Mouse (Mus musculus): Measurements from ENCODE around the gene Kcnb1. TPM values are rescaled to one million over a fixed set of nuclear protein-coding genes. Genes with fewer than 3 reads are reported as not detected.

Kcnb1 gene
- total RNA-seq (2014; fragmentation: Nextera tagmentation) (0.35 and 1.4 TPM in 2 replicates), total RNA-seq (2017) (0.04 TPM in 1 of 2 replicates, not detected in the other)

GRCm38 (mm10) chr2:167190076-167190399 is at the start of gene Kcnb1:
Kcnb1 (minus strand) TSS chr2:167190155.
- ATAC-seq (replicated peaks; ENCODE audit: low FRiP score, low TSS enrichment, poor library complexity, severe bottlenecking), result no peak

GRCm38 (mm10) chr2:167239262-167239661 is 49.3 kb upstream of the Kcnb1 start:
- no peak for ATAC-seq (replicated peaks; ENCODE audit: low FRiP score, low TSS enrichment, poor library complexity, severe bottlenecking)

GRCm38 (mm10) chr2:167237224-167237623 is 47.3 kb upstream of the Kcnb1 start:
- no peak for ATAC-seq (replicated peaks; ENCODE audit: low FRiP score, low TSS enrichment, poor library complexity, severe bottlenecking)

- ATAC-seq (replicated peaks; ENCODE audit: low FRiP score, low TSS enrichment, poor library complexity, severe bottlenecking), result no peak
Observed at GRCm38 (mm10) chr2:167236174-167236573, 46.2 kb upstream of the Kcnb1 start.

GRCm38 (mm10) chr2:167235338-167236018 is 45.5 kb upstream of the Kcnb1 start:
- no peak for ATAC-seq (replicated peaks; ENCODE audit: low FRiP score, low TSS enrichment, poor library complexity, severe bottlenecking)

- ATAC-seq (replicated peaks; ENCODE audit: low FRiP score, low TSS enrichment, poor library complexity, severe bottlenecking), result no peak
Observed at GRCm38 (mm10) chr2:167233771-167234170, 43.8 kb upstream of the Kcnb1 start.

GRCm38 (mm10) chr2:167233009-167233335 is 43.0 kb upstream of the Kcnb1 start:
- ATAC-seq (replicated peaks; ENCODE audit: low FRiP score, low TSS enrichment, poor library complexity, severe bottlenecking), result no peak

- ATAC-seq (replicated peaks; ENCODE audit: low FRiP score, low TSS enrichment, poor library complexity, severe bottlenecking), result no peak
Observed at GRCm38 (mm10) chr2:167232132-167233008, 42.4 kb upstream of the Kcnb1 start.

- 0 out of 2 replicates have a peak, but pooled peaks have one; percentile 32 for ATAC-seq (replicated peaks; ENCODE audit: low FRiP score, low TSS enrichment, poor library complexity, severe bottlenecking)
Observed at GRCm38 (mm10) chr2:167230554-167230953, 40.6 kb upstream of the Kcnb1 start.

GRCm38 (mm10) chr2:167224937-167225336 is 35.0 kb upstream of the Kcnb1 start:
- no peak for ATAC-seq (replicated peaks; ENCODE audit: low FRiP score, low TSS enrichment, poor library complexity, severe bottlenecking)

- no peak for ATAC-seq (replicated peaks; ENCODE audit: low FRiP score, low TSS enrichment, poor library complexity, severe bottlenecking)
Observed at GRCm38 (mm10) chr2:167224194-167224593, 34.2 kb upstream of the Kcnb1 start.

- ATAC-seq (replicated peaks; ENCODE audit: low FRiP score, low TSS enrichment, poor library complexity, severe bottlenecking), result peak; percentile 62
Observed at GRCm38 (mm10) chr2:167222152-167222551, 32.2 kb upstream of the Kcnb1 start.

- ATAC-seq (replicated peaks; ENCODE audit: low FRiP score, low TSS enrichment, poor library complexity, severe bottlenecking), result no peak
Observed at GRCm38 (mm10) chr2:167221159-167221845, 31.3 kb upstream of the Kcnb1 start.

- ATAC-seq (replicated peaks; ENCODE audit: low FRiP score, low TSS enrichment, poor library complexity, severe bottlenecking), result no peak
Observed at GRCm38 (mm10) chr2:167220736-167221135, 30.8 kb upstream of the Kcnb1 start.

- peak; percentile 77 for ATAC-seq (replicated peaks; ENCODE audit: low FRiP score, low TSS enrichment, poor library complexity, severe bottlenecking)
Observed at GRCm38 (mm10) chr2:167219154-167219775, 29.3 kb upstream of the Kcnb1 start.

GRCm38 (mm10) chr2:167213666-167214065 is 23.7 kb upstream of the Kcnb1 start:
- no peak for ATAC-seq (replicated peaks; ENCODE audit: low FRiP score, low TSS enrichment, poor library complexity, severe bottlenecking)

GRCm38 (mm10) chr2:167213076-167213475 is 23.1 kb upstream of the Kcnb1 start:
- no peak for ATAC-seq (replicated peaks; ENCODE audit: low FRiP score, low TSS enrichment, poor library complexity, severe bottlenecking)

GRCm38 (mm10) chr2:167212551-167212950 is 22.6 kb upstream of the Kcnb1 start:
- no peak for ATAC-seq (replicated peaks; ENCODE audit: low FRiP score, low TSS enrichment, poor library complexity, severe bottlenecking)

GRCm38 (mm10) chr2:167212089-167212488 is 22.1 kb upstream of the Kcnb1 start:
- ATAC-seq (replicated peaks; ENCODE audit: low FRiP score, low TSS enrichment, poor library complexity, severe bottlenecking), result no peak

- no peak for ATAC-seq (replicated peaks; ENCODE audit: low FRiP score, low TSS enrichment, poor library complexity, severe bottlenecking)
Observed at GRCm38 (mm10) chr2:167209900-167210299, 19.9 kb upstream of the Kcnb1 start.
